Mouse (Mus musculus) neural tube, embryonic 14.5 days (tissue): ENCODE measurements around the gene Cul7. TPM values are rescaled to one million over a fixed set of nuclear protein-coding genes. Genes with fewer than 3 reads are reported as not detected.

ENCODE experiments used
- polyA plus RNA-seq: library from polyadenylated mRNA; unstranded; fragments of >200 nt; fragmentation: Nextera tagmentation; extraction: Ambion mirVana; gene quantifications from 2 replicates; pipeline ENCODE4 v1.2.1, GENCODE M21; 2014

Gene Cul7
- polyA plus RNA-seq, 1 experiment from 2014 or later, result 30.1 TPM

Other genes with a start within 250 kb of the Cul7 start
- 2.2 and 2.4 TPM in 2 replicates for gene Crip3, start 221.4 kb upstream of the Cul7 start, polyA plus RNA-seq
- gene Slc22a7, start 211.9 kb upstream of the Cul7 start, polyA plus RNA-seq, result not detected in 2 replicates
- 6.3 and 7.0 TPM in 2 replicates for gene Ttbk1, start 162.7 kb upstream of the Cul7 start, polyA plus RNA-seq
- gene Dnph1, start 153.6 kb upstream of the Cul7 start, polyA plus RNA-seq, result 11.8 and 12.5 TPM in 2 replicates
- 15.7 and 18.5 TPM in 2 replicates for gene Cul9, start 103.9 kb upstream of the Cul7 start, polyA plus RNA-seq
- 5.4 and 5.5 TPM in 2 replicates for gene Srf, start 94.2 kb upstream of the Cul7 start, polyA plus RNA-seq
- 7.9 and 23.7 TPM in 2 replicates for gene Ptk7, start 20.8 kb upstream of the Cul7 start, polyA plus RNA-seq
- gene Klc4, start 4.3 kb upstream of the Cul7 start, polyA plus RNA-seq, result 27.7 and 32.1 TPM in 2 replicates
- gene Mrpl2, start 4.1 kb upstream of the Cul7 start, polyA plus RNA-seq, result 59.9 and 64.4 TPM in 2 replicates
- gene Rrp36, start 24.0 kb downstream of the Cul7 start, polyA plus RNA-seq, result 44.7 and 49.6 TPM in 2 replicates
- gene Mea1, start 28.5 kb downstream of the Cul7 start, polyA plus RNA-seq, result 263 and 301 TPM in 2 replicates
- 151 and 161 TPM in 2 replicates for gene Klhdc3, start 30.6 kb downstream of the Cul7 start, polyA plus RNA-seq
- gene Ppp2r5d, start 54.8 kb downstream of the Cul7 start, polyA plus RNA-seq, result 69.9 and 83.9 TPM in 2 replicates
- gene Pex6, start 61.1 kb downstream of the Cul7 start, polyA plus RNA-seq, result 18.2 and 22.1 TPM in 2 replicates
- 2.1 TPM in 2 replicates for gene Gnmt, start 78.8 kb downstream of the Cul7 start, polyA plus RNA-seq
- 62.5 and 65.8 TPM in 2 replicates for gene Cnpy3, start 101.9 kb downstream of the Cul7 start, polyA plus RNA-seq
- 0.32 TPM in 1 of 2 replicates, not detected in the other for gene Ptcra, start 113.4 kb downstream of the Cul7 start, polyA plus RNA-seq
- gene 2310039H08Rik, start 122.3 kb downstream of the Cul7 start, polyA plus RNA-seq, result 58.3 and 60.4 TPM in 2 replicates
- 69.9 and 82.1 TPM in 2 replicates for gene Rpl7l1, start 132.3 kb downstream of the Cul7 start, polyA plus RNA-seq
- 10.8 and 11.5 TPM in 2 replicates for gene Bicral, start 208.1 kb downstream of the Cul7 start, polyA plus RNA-seq
- gene Tbcc, start 240.3 kb downstream of the Cul7 start, polyA plus RNA-seq, result 62.1 and 65.4 TPM in 2 replicates